8 mouse cellular contexts compared by ENCODE assay signal in the genomic region with DNA sequence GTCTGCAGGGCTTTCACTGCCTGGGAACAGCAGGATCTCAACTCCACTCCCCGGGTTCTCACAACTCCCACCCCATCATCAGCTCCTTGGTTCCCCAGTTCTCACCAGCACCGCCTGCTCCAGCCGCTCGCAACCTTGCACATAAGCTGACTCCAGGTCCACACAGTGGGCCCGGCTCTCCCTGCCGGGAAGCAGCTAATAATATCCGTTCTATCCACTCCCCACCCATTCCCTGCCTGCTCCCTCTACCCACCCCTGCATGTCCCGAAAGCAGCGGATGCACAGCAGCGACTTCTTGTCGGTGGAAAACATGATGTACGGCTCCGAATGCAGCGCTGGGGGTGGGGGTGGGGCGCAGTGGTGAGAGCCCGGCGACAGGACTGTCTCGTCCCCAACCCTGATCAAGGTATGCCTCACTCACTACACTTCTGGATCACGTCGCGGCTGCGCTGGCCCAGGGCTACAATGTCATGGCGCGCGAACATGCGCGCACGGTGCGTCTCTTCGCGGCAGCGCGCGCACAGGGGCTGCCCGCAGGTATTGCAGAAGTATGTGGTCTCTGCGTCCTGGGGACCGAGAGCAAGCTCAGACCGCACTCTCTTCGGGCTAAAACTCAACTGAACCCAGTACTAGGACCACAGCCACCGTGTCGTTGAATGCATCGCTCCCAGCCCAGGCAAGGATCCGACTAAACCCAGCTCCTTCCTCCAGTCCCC. TPM values are rescaled to one million over a fixed set of nuclear protein-coding genes. Genes with fewer than 3 reads are reported as not detected.
DNase-seq lines count a peak whose midpoint lies in the region; ATAC-seq and TF ChIP-seq lines count a peak whose summit lies in the region.

No protein-coding gene starts in this region.

- H3K4me3 ChIP-seq in kidney, postnatal 0 days (replicated peaks; ENCODE audit: low read depth, low read length), result peak overlapping the region; percentile 26
- peak overlapping the region; percentile 26 for H3K4me3 ChIP-seq in embryonic facial prominence, embryonic 11.5 days (ENCODE audit: low read depth, low read length)
- H3K4me3 ChIP-seq in intestine, embryonic 14.5 days (ENCODE audit: low read depth, low read length), result peak overlapping the region; percentile 25
- no peak overlapping the region for H3K4me3 ChIP-seq in myocyte

- 0 out of 2 replicates have a peak overlapping the region, but pooled peaks have one; percentile 8 for H3K9ac ChIP-seq in kidney, postnatal 0 days (ENCODE audit: low read depth, low read length)
- H3K9ac ChIP-seq in embryonic facial prominence, embryonic 11.5 days (replicated peaks; ENCODE audit: low read length), result no peak overlapping the region
- no peak overlapping the region for H3K9ac ChIP-seq in intestine, embryonic 14.5 days (ENCODE audit: low read length)

- H3ac ChIP-seq in myocyte (ENCODE audit: control insufficient read depth, insufficient read length), result no peak overlapping the region

- WGBS in kidney, postnatal 0 days, result 1% methylated on average over 43 of the region's 43 CpGs
- 2% methylated on average over 43 of the region's 43 CpGs for WGBS in embryonic facial prominence, embryonic 11.5 days
- WGBS in intestine, embryonic 14.5 days, result 2% methylated on average over 43 of the region's 43 CpGs

- peaks cover 30% of the 10 kb centered on the region for H3K4me1 ChIP-seq in kidney, postnatal 0 days (replicated peaks; ENCODE audit: insufficient read depth, low read length)
- peaks cover 8% of the 10 kb centered on the region; the same call in 1 of the 2 replicates for H3K4me1 ChIP-seq in embryonic facial prominence, embryonic 11.5 days (ENCODE audit: control insufficient read depth, insufficient read depth, low read length)
- H3K4me1 ChIP-seq in intestine, embryonic 14.5 days (replicated peaks; ENCODE audit: control insufficient read depth, insufficient read depth, low read length), result peaks cover 17% of the 10 kb centered on the region

- no peak for DNase-seq in kidney, postnatal 0 days (ENCODE audit: low spot score)
- DNase-seq in kidney, postnatal 14 days, result no peak
- peak; percentile 43 for DNase-seq in embryonic facial prominence, embryonic 11.5 days (ENCODE audit: low spot score)
- DNase-seq in intestine, embryonic 14.5 days (ENCODE audit: low spot score), result no peak
- no peak for DNase-seq in thymus, postnatal 10 days (ENCODE audit: low spot score in 2 of 2)
- no peak for DNase-seq in natural killer cell, adult 2 months (ENCODE audit: low spot score in 2 of 2)

- H3K4me2 ChIP-seq in kidney, postnatal 0 days (ENCODE audit: low read length), result peak overlapping the region; percentile 58
- peak overlapping the region; percentile 38 for H3K4me2 ChIP-seq in embryonic facial prominence, embryonic 11.5 days (ENCODE audit: low read depth, low read length)
- peak overlapping the region; percentile 46 for H3K4me2 ChIP-seq in intestine, embryonic 14.5 days (ENCODE audit: low read length)
- H3K4me2 ChIP-seq in myocyte (ENCODE audit: low read depth), result peak overlapping the region; percentile 1

- no peak for ATAC-seq in kidney, postnatal 0 days (replicated peaks; ENCODE audit: low FRiP score, low read depth)
- no peak for ATAC-seq in embryonic facial prominence, embryonic 11.5 days (replicated peaks; ENCODE audit: insufficient number of reproducible peaks, low FRiP score, low TSS enrichment, low read depth)
- ATAC-seq in intestine, embryonic 14.5 days (replicated peaks; ENCODE audit: low FRiP score, low TSS enrichment, low read depth), result no peak
- no peak for ATAC-seq in monocyte, adult 5-6 weeks (replicated peaks; ENCODE audit: insufficient number of reproducible peaks, low FRiP score, low TSS enrichment, poor library complexity, severe bottlenecking)

- no peaks in the 10 kb centered on the region for H3K79me2 ChIP-seq in myocyte (ENCODE audit: control insufficient read depth, insufficient read depth)

- H3K36me3 ChIP-seq in kidney, postnatal 0 days (ENCODE audit: insufficient read depth, low read length), result no peaks in the 10 kb centered on the region
- no peaks in the 10 kb centered on the region for H3K36me3 ChIP-seq in embryonic facial prominence, embryonic 11.5 days (replicated peaks; ENCODE audit: control insufficient read depth, insufficient read depth, low read depth, low read length)
- H3K36me3 ChIP-seq in intestine, embryonic 14.5 days (ENCODE audit: control insufficient read depth, insufficient read depth, low read length), result no peaks in the 10 kb centered on the region
- no peaks in the 10 kb centered on the region for H3K36me3 ChIP-seq in myocyte (ENCODE audit: control insufficient read depth, insufficient read depth)

- no peak for TF ChIP-seq CTCF in kidney, postnatal 0 days (IDR thresholded peaks at IDR 0.05; ENCODE audit: low read depth)

- peaks cover 39% of the 10 kb centered on the region for H3K27me3 ChIP-seq in kidney, postnatal 0 days (ENCODE audit: insufficient read depth, low read length)
- peaks cover 66% of the 10 kb centered on the region for H3K27me3 ChIP-seq in embryonic facial prominence, embryonic 11.5 days (ENCODE audit: control insufficient read depth, insufficient read depth, low read length)
- peaks cover 70% of the 10 kb centered on the region for H3K27me3 ChIP-seq in intestine, embryonic 14.5 days (replicated peaks; ENCODE audit: control insufficient read depth, insufficient read depth, low read length)
- peaks cover 22% of the 10 kb centered on the region for H3K27me3 ChIP-seq in myocyte (ENCODE audit: control insufficient read depth, insufficient read depth, insufficient read length)

- no peak overlapping the region for H3K27ac ChIP-seq in kidney, postnatal 0 days
- no peak overlapping the region for H3K27ac ChIP-seq in embryonic facial prominence, embryonic 11.5 days (replicated peaks; ENCODE audit: low read depth, low read length)
- H3K27ac ChIP-seq in intestine, embryonic 14.5 days (ENCODE audit: low read depth), result no peak overlapping the region

- no peaks in the 10 kb centered on the region for H3K9me3 ChIP-seq in kidney, postnatal 0 days (replicated peaks; ENCODE audit: low read length)
- H3K9me3 ChIP-seq in embryonic facial prominence, embryonic 11.5 days (replicated peaks; ENCODE audit: control insufficient read depth, low read length), result no peaks in the 10 kb centered on the region
- H3K9me3 ChIP-seq in intestine, embryonic 14.5 days (ENCODE audit: control insufficient read depth, low read length), result no peaks in the 10 kb centered on the region

- TF ChIP-seq POLR2A in myocyte (IDR thresholded peaks at IDR 0.05; ENCODE audit: insufficient read length, low read depth), result no peak

TF ChIP-seq in myocyte, 11 proteins besides CTCF, POLR2A, EP300 and RAD21:
- TF ChIP-seq MAX (IDR thresholded peaks at IDR 0.05; ENCODE audit: low read depth) (no peak), TCF12 (IDR thresholded peaks at IDR 0.05; ENCODE audit: insufficient read depth, poor library complexity, severe bottlenecking) (no peak), TCF3 (IDR thresholded peaks at IDR 0.05; ENCODE audit: insufficient read length, low read depth) (no peak), USF1 (IDR thresholded peaks at IDR 0.05; ENCODE audit: low read depth) (no peak), REST (IDR thresholded peaks at IDR 0.05; ENCODE audit: insufficient read depth, insufficient read length) (no peak), CEBPB (IDR thresholded peaks at IDR 0.05; ENCODE audit: insufficient read depth, poor library complexity, severe bottlenecking) (no peak)

RNA-seq across cellular contexts. Expression of a gene that starts 3.1 kb away (rescaled TPM):
- polyA plus RNA-seq in kidney, postnatal 0 days (2015; fragmentation: Nextera tagmentation; extraction: Ambion mirVana), result 0.45 and 1.1 TPM in 2 replicates
- polyA plus RNA-seq in embryonic facial prominence, embryonic 11.5 days (2014; fragmentation: Nextera tagmentation; extraction: Ambion mirVana), result 0.41 and 1.0 TPM in 2 replicates
- 1.7 and 1.8 TPM in 2 replicates for polyA plus RNA-seq in intestine, embryonic 14.5 days (2014; fragmentation: Nextera tagmentation; extraction: Ambion mirVana)
- polyA plus RNA-seq in myocyte (2012; fragmentation: generic; extraction: Trizol), result 0.52 TPM
- total RNA-seq in monocyte, adult 5-6 weeks (2017), result not detected in 3 replicates

RNA-seq across cellular contexts. Expression of a gene that starts 9.9 kb away (rescaled TPM):
- 463 and 527 TPM in 2 replicates for polyA plus RNA-seq in kidney, postnatal 0 days (2015; fragmentation: Nextera tagmentation; extraction: Ambion mirVana)
- polyA plus RNA-seq in embryonic facial prominence, embryonic 11.5 days (2014; fragmentation: Nextera tagmentation; extraction: Ambion mirVana), result 404 and 441 TPM in 2 replicates
- 473 and 504 TPM in 2 replicates for polyA plus RNA-seq in intestine, embryonic 14.5 days (2014; fragmentation: Nextera tagmentation; extraction: Ambion mirVana)
- 1,218 TPM for polyA plus RNA-seq in myocyte (2012; fragmentation: generic; extraction: Trizol)
- total RNA-seq in monocyte, adult 5-6 weeks (2017), result 1,335 to 1,418 TPM (median 1,365 TPM) in 3 replicates

RNA-seq across cellular contexts. Expression of a gene that starts 18.6 kb away (rescaled TPM):
- polyA plus RNA-seq in kidney, postnatal 0 days (2015; fragmentation: Nextera tagmentation; extraction: Ambion mirVana), result 20.0 and 23.6 TPM in 2 replicates
- 23.4 and 24.8 TPM in 2 replicates for polyA plus RNA-seq in embryonic facial prominence, embryonic 11.5 days (2014; fragmentation: Nextera tagmentation; extraction: Ambion mirVana)
- polyA plus RNA-seq in intestine, embryonic 14.5 days (2014; fragmentation: Nextera tagmentation; extraction: Ambion mirVana), result 22.0 and 25.8 TPM in 2 replicates
- polyA plus RNA-seq in myocyte (2012; fragmentation: generic; extraction: Trizol), result 30.8 TPM
- total RNA-seq in monocyte, adult 5-6 weeks (2017), result 10.5 to 18.2 TPM (median 14.9 TPM) in 3 replicates

RNA-seq across cellular contexts. Expression of a gene that starts 22.8 kb away (rescaled TPM):
- polyA plus RNA-seq in kidney, postnatal 0 days (2015; fragmentation: Nextera tagmentation; extraction: Ambion mirVana), result 0.04 and 0.09 TPM in 2 replicates
- 0.14 TPM in 2 replicates for polyA plus RNA-seq in embryonic facial prominence, embryonic 11.5 days (2014; fragmentation: Nextera tagmentation; extraction: Ambion mirVana)
- 1.1 and 1.7 TPM in 2 replicates for polyA plus RNA-seq in intestine, embryonic 14.5 days (2014; fragmentation: Nextera tagmentation; extraction: Ambion mirVana)
- polyA plus RNA-seq in myocyte (2012; fragmentation: generic; extraction: Trizol), result 1.0 TPM
- total RNA-seq in monocyte, adult 5-6 weeks (2017), result 0.10 to 0.39 TPM in 2 of 3 replicates, not detected in the other

RNA-seq across cellular contexts. Expression of a gene that starts 24.2 kb away (rescaled TPM):
- polyA plus RNA-seq in kidney, postnatal 0 days (2015; fragmentation: Nextera tagmentation; extraction: Ambion mirVana), result not detected in 2 replicates
- 0.32 and 0.65 TPM in 2 replicates for polyA plus RNA-seq in embryonic facial prominence, embryonic 11.5 days (2014; fragmentation: Nextera tagmentation; extraction: Ambion mirVana)
- not detected in 2 replicates for polyA plus RNA-seq in intestine, embryonic 14.5 days (2014; fragmentation: Nextera tagmentation; extraction: Ambion mirVana)
- polyA plus RNA-seq in myocyte (2012; fragmentation: generic; extraction: Trizol), result 0.02 TPM
- total RNA-seq in monocyte, adult 5-6 weeks (2017), result not detected in 3 replicates

Comparison
In these comparisons a context has a peak if more than half of its experiments do, and no peak if none do; other contexts are left out.
1. H3K4me2 ChIP-seq: peak in every context shown above with its lines; median percentile 58 in kidney, postnatal 0 days; 46 in intestine, embryonic 14.5 days; 38 in embryonic facial prominence, embryonic 11.5 days; 1 in myocyte.